Mouse (Mus musculus): ENCODE measurements around the gene Sf3a3.

DNA sequence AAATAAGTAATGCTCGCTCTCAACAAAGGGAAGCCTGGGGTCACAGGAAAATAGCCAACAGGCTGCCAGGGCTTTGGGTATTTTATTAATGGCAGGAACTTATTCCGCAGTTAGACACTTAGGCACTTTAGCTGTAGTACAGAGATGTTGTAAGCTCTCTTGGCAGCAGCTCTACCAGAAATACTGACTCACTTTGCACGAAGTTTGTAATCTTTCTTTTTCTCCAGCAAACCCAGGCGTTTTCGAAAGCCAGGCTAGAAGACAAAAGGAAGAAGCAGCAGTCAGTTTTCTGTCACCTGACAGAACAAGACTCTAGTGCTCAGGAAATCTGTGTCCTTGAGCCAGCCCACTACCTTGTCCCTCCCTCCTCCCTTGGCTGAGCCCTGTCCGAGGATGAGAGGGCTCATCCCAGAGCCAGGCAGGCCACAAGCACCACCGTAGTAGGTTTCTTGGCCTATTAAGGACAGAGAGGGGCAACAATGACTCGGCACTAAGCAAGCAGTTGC lies 28.6 kb upstream of the Sf3a3 start:
- no peak for TF ChIP-seq POLR2A (IDR thresholded peaks at IDR 0.05; ENCODE audit: borderline replicate concordance, extremely low read depth, insufficient read depth, insufficient read length, poor library complexity, severe bottlenecking)
- TF ChIP-seq CTCF (IDR thresholded peaks at IDR 0.05; ENCODE audit: borderline replicate concordance, extremely low read depth, insufficient read depth, insufficient read length), result no peak

Measured in brain, embryonic 14.5 days (tissue).